ENCODE assay signal across 10 mouse cellular contexts in the genomic region with DNA sequence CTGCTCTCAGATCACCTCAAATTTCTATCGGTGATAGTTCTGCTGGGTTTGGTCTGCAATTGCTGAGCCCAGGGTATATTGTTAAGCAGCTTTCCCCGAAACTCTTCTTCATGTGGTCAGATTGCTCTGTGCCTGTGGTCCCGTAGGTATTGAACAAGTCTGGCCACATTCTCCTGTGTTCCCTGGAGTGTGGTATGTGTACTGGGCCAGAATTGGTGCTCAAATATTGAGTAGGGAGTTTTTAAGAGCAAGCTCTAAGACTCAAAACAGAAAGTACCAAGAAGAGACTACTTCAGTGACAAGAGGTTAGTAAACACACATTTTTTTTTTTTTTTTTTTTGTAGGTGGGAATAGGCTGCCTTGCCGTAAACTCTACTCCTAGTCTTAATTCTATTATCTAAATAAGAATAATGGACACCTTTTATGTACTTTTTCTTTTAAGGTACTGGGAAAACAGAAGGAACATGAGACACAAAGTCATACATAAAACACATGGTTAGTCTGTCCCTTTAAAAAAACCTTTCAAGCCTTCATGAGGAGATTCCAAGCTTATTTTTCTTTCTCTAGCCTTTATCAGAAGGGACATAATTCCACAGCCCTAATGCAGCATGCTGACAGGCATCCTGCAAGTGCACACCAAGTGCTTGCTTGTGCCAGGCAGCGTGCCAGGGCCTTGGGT. TPM values are rescaled to one million over a fixed set of nuclear protein-coding genes. Genes with fewer than 3 reads are reported as not detected.
DNase-seq lines count a peak whose midpoint lies in the region; ATAC-seq and TF ChIP-seq lines count a peak whose summit lies in the region.
"Had no signal": no experiment of that assay in that cellular context is flagged by ENCODE, and none has a peak within 500 bp of the region (broad histone marks: within the 10 kb centered on the region; RNA-seq: fewer than 3 reads in every experiment).

No protein-coding gene starts in this region.

- no peaks in the 10 kb centered on the region for H3K27me3 ChIP-seq in intestine, embryonic 14.5 days (replicated peaks; ENCODE audit: control insufficient read depth, insufficient read depth, low read length)
- 0 out of 2 replicates have a peak, but pooled peaks cover 2% of the 10 kb centered on the region for H3K27me3 ChIP-seq in intestine, postnatal 0 days (replicated peaks; ENCODE audit: control insufficient read depth, insufficient read depth, low read length)
- H3K27me3 ChIP-seq in embryonic facial prominence, embryonic 14.5 days (replicated peaks; ENCODE audit: control insufficient read depth, insufficient read depth, low read length), result no peaks in the 10 kb centered on the region

- no peak overlapping the region for H3K4me2 ChIP-seq in intestine, embryonic 14.5 days (ENCODE audit: low read length)
- H3K4me2 ChIP-seq in intestine, postnatal 0 days (replicated peaks; ENCODE audit: low read depth), result no peak overlapping the region
- no peak overlapping the region for H3K4me2 ChIP-seq in embryonic facial prominence, embryonic 14.5 days (ENCODE audit: low read depth, low read length)

- peak; percentile 36 to 83 for DNase-seq in adrenal gland, adult (ENCODE audit: inconsistent age in 2 of 2, low spot score in 1 of 2)
- DNase-seq in adrenal gland, postnatal 25 days, result no peak
- no peak for DNase-seq in intestine, embryonic 14.5 days (ENCODE audit: low spot score)
- DNase-seq in embryonic facial prominence, embryonic 14.5 days (ENCODE audit: low spot score), result no peak
- peak; percentile 80 for DNase-seq in lung, postnatal 25 days (ENCODE audit: low spot score)
- DNase-seq in thymus, postnatal 0 days (ENCODE audit: low spot score), result no peak
- DNase-seq in left cerebral cortex, adult 18-20 months (ENCODE audit: low spot score in 2 of 2), result no peak

- H3K9me3 ChIP-seq in intestine, embryonic 14.5 days (ENCODE audit: control insufficient read depth, low read length), result no peaks in the 10 kb centered on the region
- H3K9me3 ChIP-seq in intestine, postnatal 0 days (ENCODE audit: control insufficient read depth), result no peaks in the 10 kb centered on the region
- H3K9me3 ChIP-seq in embryonic facial prominence, embryonic 14.5 days (ENCODE audit: control insufficient read depth, low read length), result no peaks in the 10 kb centered on the region

- H3K27ac ChIP-seq in intestine, embryonic 14.5 days (ENCODE audit: low read depth), result peak overlapping the region; percentile 68; the same call in 1 of the 2 replicates
- H3K27ac ChIP-seq in intestine, postnatal 0 days (ENCODE audit: low read depth, low read length), result no peak overlapping the region
- peak overlapping the region; percentile 81; the same call in 1 of the 2 replicates for H3K27ac ChIP-seq in embryonic facial prominence, embryonic 14.5 days (replicated peaks; ENCODE audit: low read depth, low read length)

- WGBS in intestine, embryonic 14.5 days, result 79% methylated on average over 5 of the region's 5 CpGs
- WGBS in intestine, postnatal 0 days, result 87% methylated on average over 5 of the region's 5 CpGs
- WGBS in embryonic facial prominence, embryonic 14.5 days, result 78% methylated on average over 5 of the region's 5 CpGs

- ATAC-seq in intestine, embryonic 14.5 days (replicated peaks; ENCODE audit: low FRiP score, low TSS enrichment, low read depth), result no peak
- no peak for ATAC-seq in intestine, postnatal 0 days
- peak; percentile 3; the same call in 1 of the 2 replicates for ATAC-seq in embryonic facial prominence, embryonic 14.5 days (ENCODE audit: low read depth)

- no peak overlapping the region for H3K4me3 ChIP-seq in intestine, embryonic 14.5 days (ENCODE audit: low read depth, low read length)
- no peak overlapping the region for H3K4me3 ChIP-seq in intestine, postnatal 0 days (ENCODE audit: low read depth, low read length)
- H3K4me3 ChIP-seq in embryonic facial prominence, embryonic 14.5 days (ENCODE audit: low read depth, low read length), result no peak overlapping the region
- H3K4me3 ChIP-seq: left cerebral cortex, adult 2 months had no signal

- H3K36me3 ChIP-seq in intestine, embryonic 14.5 days (ENCODE audit: control insufficient read depth, insufficient read depth, low read length), result no peaks in the 10 kb centered on the region
- H3K36me3 ChIP-seq in intestine, postnatal 0 days (ENCODE audit: control insufficient read depth, insufficient read depth), result no peaks in the 10 kb centered on the region
- H3K36me3 ChIP-seq in embryonic facial prominence, embryonic 14.5 days (ENCODE audit: control insufficient read depth, insufficient read depth, low read length), result no peaks in the 10 kb centered on the region

- no peak overlapping the region for H3K9ac ChIP-seq in intestine, embryonic 14.5 days (ENCODE audit: low read length)
- H3K9ac ChIP-seq in intestine, postnatal 0 days (ENCODE audit: low read depth, low read length), result no peak overlapping the region
- no peak overlapping the region for H3K9ac ChIP-seq in embryonic facial prominence, embryonic 14.5 days (ENCODE audit: low read depth, low read length)

- no peak for TF ChIP-seq CTCF in intestine, postnatal 0 days (IDR thresholded peaks at IDR 0.05; ENCODE audit: low read depth)

- peaks cover 22% of the 10 kb centered on the region for H3K4me1 ChIP-seq in intestine, embryonic 14.5 days (replicated peaks; ENCODE audit: control insufficient read depth, insufficient read depth, low read length)
- 0 out of 2 replicates have a peak, but pooled peaks cover 3% of the 10 kb centered on the region for H3K4me1 ChIP-seq in intestine, postnatal 0 days (replicated peaks; ENCODE audit: control insufficient read depth, insufficient read depth, low read length)
- H3K4me1 ChIP-seq in embryonic facial prominence, embryonic 14.5 days (ENCODE audit: control insufficient read depth, insufficient read depth, low read length), result peaks cover 15% of the 10 kb centered on the region

RNA-seq across cellular contexts. Expression of a gene that starts 46.2 kb away (rescaled TPM):
- not detected in 2 replicates for total RNA-seq in adrenal gland, postnatal 25 days (2021)
- polyA plus RNA-seq in intestine, embryonic 14.5 days (2014; fragmentation: Nextera tagmentation; extraction: Ambion mirVana), result 0.35 TPM in 1 of 2 replicates, not detected in the other
- not detected in 2 replicates for polyA plus RNA-seq in intestine, postnatal 0 days (2015; fragmentation: Nextera tagmentation; extraction: Ambion mirVana)
- 0.58 TPM in 1 of 2 replicates, not detected in the other for polyA plus RNA-seq in embryonic facial prominence, embryonic 14.5 days (2014; fragmentation: Nextera tagmentation; extraction: Ambion mirVana)
- polyA plus RNA-seq in thymus, postnatal 0 days (2015; fragmentation: Nextera tagmentation; extraction: Ambion mirVana), result 0.24 TPM in 1 of 2 replicates, not detected in the other
- total RNA-seq in left cerebral cortex, adult 18-20 months (2021), result not detected
- total RNA-seq: left cerebral cortex, adult 2 months had no signal
- polyA plus RNA-seq: spleen, adult 2 months had no signal

Comparison
In these comparisons a context has a peak if more than half of its experiments do, and no peak if none do; other contexts are left out.
1. DNase-seq: peak in adrenal gland, adult (2 of 2) and lung, postnatal 25 days (single experiment); none in adrenal gland, postnatal 25 days (single experiment), intestine, embryonic 14.5 days (single experiment), embryonic facial prominence, embryonic 14.5 days (single experiment), thymus, postnatal 0 days (single experiment) and left cerebral cortex, adult 18-20 months (0 of 2).